Mouse (Mus musculus): ENCODE measurements around the gene Wnt5b.

The Wnt5b gene

DNA sequence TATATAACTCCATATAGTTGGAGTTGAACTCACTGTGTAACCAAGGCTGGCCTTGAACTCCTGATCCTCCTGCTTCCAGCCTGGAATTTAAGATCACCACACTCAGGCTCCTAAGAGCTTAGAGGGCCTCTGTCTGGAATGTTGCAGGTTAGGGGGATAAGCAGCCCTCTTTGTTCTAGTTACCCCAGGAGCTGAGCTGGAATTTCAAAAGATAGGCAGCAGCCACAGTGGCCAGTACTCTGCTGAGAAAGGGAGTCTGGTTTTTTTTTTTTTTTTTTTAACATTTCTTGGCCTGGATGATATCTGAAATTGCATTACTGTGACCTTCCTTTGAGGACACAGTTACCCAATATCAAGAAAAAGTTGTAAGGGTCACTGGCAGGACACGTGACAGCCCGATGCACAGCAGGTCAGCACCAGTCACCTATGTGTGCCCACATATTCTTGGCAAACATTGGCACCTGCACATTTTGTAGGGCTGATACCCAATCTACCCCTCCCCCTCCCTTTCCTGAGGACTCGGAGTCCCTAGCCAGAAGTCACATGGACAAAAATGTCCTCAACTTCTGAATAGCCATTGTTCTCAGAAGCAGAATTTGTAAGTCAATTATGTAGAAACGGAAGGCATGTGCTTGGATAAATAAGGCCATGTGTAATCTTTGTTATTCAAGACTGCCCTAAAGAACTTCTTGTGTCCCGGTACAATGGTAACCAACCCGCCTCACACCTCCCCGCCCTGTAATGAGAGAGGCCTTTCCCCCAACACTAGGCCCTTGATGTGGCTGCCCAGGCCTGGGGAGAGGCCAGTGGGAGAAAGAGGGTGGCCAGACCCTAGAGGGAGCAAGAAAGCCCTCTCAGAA lies 125.5 kb downstream of the Wnt5b start:
- DNase-seq (ENCODE audit: low read depth, low spot score) = no peak

DNA sequence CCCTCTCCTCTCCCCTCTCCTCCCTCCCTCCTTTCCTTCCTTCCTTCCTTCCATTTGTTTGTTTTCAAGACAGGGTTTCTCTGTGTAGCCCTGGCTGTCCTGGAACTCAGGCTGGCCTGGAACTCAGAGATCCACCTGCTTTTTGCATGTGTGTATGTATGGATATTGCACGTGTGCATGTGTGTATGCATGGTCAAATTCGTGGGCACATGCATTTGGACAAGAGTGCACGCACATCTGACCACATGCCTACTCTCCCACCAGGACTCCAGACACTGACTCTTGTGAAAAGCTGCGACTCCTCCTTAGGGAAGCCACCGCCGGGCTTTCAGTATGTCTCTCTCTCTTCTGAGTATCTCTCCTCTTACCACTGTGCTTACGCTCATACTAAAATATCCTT lies 126.3 kb downstream of the Wnt5b start:
- no peak for DNase-seq (ENCODE audit: low read depth, low spot score)

GRCm38 (mm10) chr6:119417354-119417753 lies 126.8 kb downstream of the Wnt5b start, which contains the start of gene Adipor2:
Adipor2 (minus strand) TSS chr6:119417704.
- no peak for DNase-seq (ENCODE audit: low read depth, low spot score)

GRCm38 (mm10) chr6:119416643-119417042 lies 127.5 kb downstream of the Wnt5b start:
- DNase-seq (ENCODE audit: low read depth, low spot score) = no peak

GRCm38 (mm10) chr6:119414262-119415043 lies 129.7 kb downstream of the Wnt5b start:
- no peak for DNase-seq (ENCODE audit: low read depth, low spot score)

- DNase-seq (ENCODE audit: low read depth, low spot score) = no peak
These were observed 131.6 kb downstream of the Wnt5b start for GRCm38 (mm10) chr6:119412588-119412987.

- no peak for DNase-seq (ENCODE audit: low read depth, low spot score)
These were observed 132.6 kb downstream of the Wnt5b start for GRCm38 (mm10) chr6:119411511-119411910.

GRCm38 (mm10) chr6:119409766-119410165 lies 134.4 kb downstream of the Wnt5b start:
- DNase-seq (ENCODE audit: low read depth, low spot score) = no peak

DNA sequence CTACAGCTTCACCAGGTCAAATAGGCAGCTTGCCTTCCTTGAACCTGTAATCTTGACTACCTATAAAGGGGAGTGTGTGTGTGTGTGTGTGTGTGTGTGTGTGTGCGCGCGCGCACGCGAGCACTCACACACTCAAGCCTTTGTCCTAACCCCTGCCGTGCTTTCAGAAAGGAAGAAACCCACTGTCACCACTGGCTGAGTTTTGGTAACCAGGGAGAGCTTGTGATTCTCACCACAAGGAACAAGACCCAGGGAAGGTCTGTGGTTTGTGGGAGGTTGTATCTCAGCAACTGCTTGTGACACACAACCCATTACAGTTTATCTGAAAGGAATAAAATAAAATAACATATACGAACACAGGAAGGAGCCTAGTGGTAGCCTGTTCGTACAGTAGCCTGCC lies 135.6 kb downstream of the Wnt5b start:
- no peak for DNase-seq (ENCODE audit: low read depth, low spot score)

DNA sequence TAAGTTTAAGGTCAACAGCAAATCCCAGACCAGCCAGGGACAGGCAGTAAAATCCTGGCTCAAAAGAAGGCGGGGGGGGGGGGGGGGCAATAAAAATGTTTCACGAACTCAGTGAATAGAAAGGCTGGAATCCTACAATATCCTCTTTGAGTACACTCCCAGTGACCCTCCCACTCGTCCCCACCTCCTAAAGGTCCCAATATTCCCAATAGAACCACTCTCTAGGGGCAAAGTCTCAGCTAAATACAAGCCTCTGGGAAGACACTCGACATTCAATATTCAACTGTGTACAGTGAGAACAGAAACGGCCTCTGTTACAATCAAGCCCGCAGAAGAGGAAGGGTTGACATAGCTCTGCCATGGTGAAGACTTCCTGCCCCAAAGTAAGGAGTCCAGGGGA lies 136.3 kb downstream of the Wnt5b start:
- DNase-seq (ENCODE audit: low read depth, low spot score) = no peak

DNA sequence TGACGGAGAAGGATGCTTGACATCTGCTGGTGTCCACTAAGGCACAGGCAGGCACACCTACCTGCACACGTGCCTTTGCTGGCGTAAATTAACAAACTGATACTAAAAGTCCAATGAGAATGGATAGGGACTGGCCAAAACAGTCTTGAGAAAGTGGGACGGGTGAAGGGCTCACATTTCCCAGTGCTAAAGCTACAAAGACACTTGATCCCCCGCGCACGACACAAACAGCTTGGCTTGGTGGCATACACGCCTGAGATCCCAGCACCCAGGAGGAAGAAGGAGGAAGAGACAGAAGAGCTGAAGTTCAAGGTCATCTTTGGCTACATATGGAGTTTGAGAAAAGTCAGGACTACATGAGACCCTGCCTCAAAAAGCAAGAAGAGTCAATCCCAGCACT lies 137.6 kb downstream of the Wnt5b start:
- DNase-seq (ENCODE audit: low read depth, low spot score) = no peak

- no peak for DNase-seq (ENCODE audit: low read depth, low spot score)
These were observed 138.8 kb downstream of the Wnt5b start for GRCm38 (mm10) chr6:119405310-119405709.

DNA sequence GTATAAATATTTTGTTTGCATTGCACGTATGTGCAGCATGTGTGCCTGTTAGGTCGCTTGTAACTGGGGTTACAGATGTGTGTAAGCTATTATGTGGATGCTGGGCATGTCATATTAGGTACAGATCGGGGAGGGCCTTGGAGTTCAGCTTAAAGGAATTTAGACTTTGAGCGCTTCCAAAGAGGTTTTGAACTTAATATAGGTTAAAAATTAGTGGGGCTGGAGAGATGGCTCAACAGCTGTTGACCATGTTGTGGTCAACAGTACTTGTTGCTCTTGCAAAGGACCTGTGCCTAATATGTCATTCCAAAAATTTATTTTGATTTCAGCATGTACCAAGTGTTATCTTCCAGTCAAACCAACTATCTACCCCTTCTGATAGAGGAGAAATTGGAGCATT lies 139.3 kb downstream of the Wnt5b start:
- no peak for DNase-seq (ENCODE audit: low read depth, low spot score)

DNA sequence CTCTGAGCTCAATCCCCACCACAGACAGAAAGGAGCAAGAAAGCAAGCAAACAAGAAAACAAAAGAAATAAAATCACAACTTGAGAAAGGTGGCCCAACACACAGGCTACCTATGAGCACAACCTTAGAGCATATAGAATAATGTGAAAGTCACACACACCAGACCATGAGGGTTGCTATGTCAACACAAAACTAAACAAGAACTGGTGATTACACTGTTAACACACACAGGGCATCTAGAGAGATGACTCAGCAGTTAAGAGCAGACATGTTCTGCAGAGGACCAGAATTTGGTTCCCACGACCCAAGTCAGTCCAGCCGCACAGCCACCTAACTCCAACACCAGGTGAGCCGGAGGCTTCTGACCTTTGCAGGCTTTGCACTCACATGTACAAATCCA lies 141.2 kb downstream of the Wnt5b start:
- no peak for DNase-seq (ENCODE audit: low read depth, low spot score)

- no peak for DNase-seq (ENCODE audit: low read depth, low spot score)
These were observed 142.4 kb downstream of the Wnt5b start for GRCm38 (mm10) chr6:119401545-119402304.

DNA sequence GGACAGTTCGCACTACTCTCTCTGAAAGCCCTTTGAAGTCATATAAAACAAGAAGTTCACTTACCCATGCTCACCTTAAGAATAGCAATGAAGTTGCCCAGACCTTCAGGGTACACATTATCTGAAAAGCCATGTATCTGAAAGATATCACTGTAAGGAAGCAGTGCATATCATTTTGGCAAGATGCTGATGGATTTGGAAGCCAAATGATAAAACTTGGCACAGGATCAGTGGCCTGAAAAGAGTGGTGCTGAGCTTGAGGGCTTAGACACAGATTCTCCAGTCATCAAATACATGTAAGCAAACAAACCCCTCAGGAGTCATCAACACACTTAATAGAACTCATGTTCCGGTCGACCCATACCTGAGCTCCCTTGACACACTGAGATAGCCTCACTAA lies 143.5 kb downstream of the Wnt5b start:
- no peak for DNase-seq (ENCODE audit: low read depth, low spot score)

GRCm38 (mm10) chr6:119399371-119399770 lies 144.8 kb downstream of the Wnt5b start:
- DNase-seq (ENCODE audit: low read depth, low spot score) = no peak

GRCm38 (mm10) chr6:119396309-119396634 lies 147.9 kb downstream of the Wnt5b start:
- no peak for DNase-seq (ENCODE audit: low read depth, low spot score)

DNA sequence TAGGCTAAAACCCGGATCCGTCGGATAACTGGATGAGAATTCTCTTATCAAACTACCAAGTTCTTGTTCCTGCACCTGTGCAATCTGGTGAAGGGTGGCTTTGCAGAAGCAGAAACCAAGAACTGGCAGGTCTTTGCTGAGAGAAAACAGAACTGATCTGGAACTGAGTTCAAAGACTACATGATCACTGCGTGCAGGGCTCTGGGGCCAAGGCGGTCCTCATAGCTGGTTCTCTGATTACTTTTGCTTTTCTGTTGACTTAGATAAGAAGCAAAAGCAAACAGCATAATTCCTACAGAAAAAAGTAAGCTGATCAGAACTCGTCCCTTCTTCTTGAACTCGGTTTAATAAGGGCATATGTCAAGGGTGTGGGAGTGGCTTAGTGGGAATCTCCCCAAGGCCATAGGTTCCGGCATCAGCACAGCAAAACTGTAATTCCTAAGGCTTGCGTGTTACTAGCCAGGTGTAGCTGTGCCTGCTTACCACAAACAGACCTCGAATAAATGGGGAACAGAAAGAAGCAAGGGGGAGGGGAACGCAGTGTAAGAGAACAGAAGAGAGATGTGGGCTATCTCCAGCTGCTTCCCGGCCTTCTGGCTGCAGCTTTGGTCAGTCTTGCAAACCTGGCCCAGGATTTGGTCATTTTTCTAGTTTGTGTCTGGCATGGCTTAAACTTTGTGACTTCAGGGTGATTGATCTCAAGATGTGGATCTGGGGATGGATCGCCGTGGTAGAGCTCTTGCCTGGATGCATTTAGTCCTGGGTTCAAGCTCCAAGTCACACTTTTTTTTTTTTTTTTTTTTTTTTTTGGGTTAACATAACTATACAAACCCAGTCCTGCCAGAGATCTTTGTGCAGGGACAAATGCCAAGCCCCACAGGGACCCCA lies 148.5 kb downstream of the Wnt5b start:
- no peak for DNase-seq (ENCODE audit: low read depth, low spot score)

- DNase-seq (ENCODE audit: low read depth, low spot score) = no peak
These were observed 151.3 kb downstream of the Wnt5b start for GRCm38 (mm10) chr6:119392836-119393235.

- no peak for DNase-seq (ENCODE audit: low read depth, low spot score)
These were observed 153.4 kb downstream of the Wnt5b start for GRCm38 (mm10) chr6:119390728-119391127.

Measured in retina, postnatal 7 days (tissue).